Mouse (Mus musculus) layer of hippocampus, adult 18-20 months (tissue): ENCODE data around the gene Txndc11. TPM values are rescaled to one million over a fixed set of nuclear protein-coding genes. Genes with fewer than 3 reads are reported as not detected.

Source experiments
- DNase-seq, 2 experiments: peaks; one replicate each; pipeline ENCODE4 v3.0.0; 2022; ENCODE audit warnings: low spot score in 2 of 2
- total RNA-seq, 2 experiments: library from RNA; stranded (reverse); gene quantifications; 2 replicates each; pipeline ENCODE4 v1.2.3; 2021

The Txndc11 gene
- total RNA-seq, 2 experiments from 2014 or later, result 26.4 to 28.5 TPM

GRCm38 (mm10) chr16:11066029-11066832 lies 68.2 kb downstream of the Txndc11 start, which contains the start of gene Litaf:
Gene Litaf, minus strand, starts transcription at chr16:11066157.
- DNase-seq, result peak; percentile 96 to 97

DNA sequence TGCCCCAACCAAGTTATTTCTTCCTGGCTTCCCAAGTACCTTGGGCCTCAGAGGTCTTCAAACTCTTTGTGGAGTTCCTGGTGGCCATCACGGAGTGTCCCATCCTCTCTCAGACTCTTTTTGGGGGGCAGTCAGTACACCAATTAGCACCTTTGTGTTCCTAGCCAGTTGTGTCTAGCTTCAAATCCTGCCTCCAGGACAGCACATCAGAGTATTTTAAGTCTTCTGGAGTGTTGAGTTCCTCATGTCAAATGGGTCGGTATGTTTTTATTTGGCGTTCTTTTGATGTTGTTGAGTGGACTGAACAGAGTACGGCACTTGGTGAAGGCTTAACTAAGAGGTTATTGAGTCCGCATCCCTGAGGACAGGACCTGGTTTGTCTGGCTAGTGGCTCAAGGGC lies 69.0 kb downstream of the Txndc11 start:
- DNase-seq, result no peak

- DNase-seq, result no peak
Measured at GRCm38 (mm10) chr16:11064742-11065141, 69.7 kb downstream of the Txndc11 start.

GRCm38 (mm10) chr16:11064341-11064740 lies 70.1 kb downstream of the Txndc11 start:
- no peak for DNase-seq

- peak in 1 of 2 experiments; percentile 47 for DNase-seq
Measured at GRCm38 (mm10) chr16:11062794-11063721, 71.4 kb downstream of the Txndc11 start.

GRCm38 (mm10) chr16:11060645-11061044 lies 73.8 kb downstream of the Txndc11 start, which contains the start of gene Snn:
Gene Snn, plus strand, starts transcription at chr16:11060945.
- no peak for DNase-seq

GRCm38 (mm10) chr16:11055916-11056315 lies 78.5 kb downstream of the Txndc11 start:
- no peak for DNase-seq

DNA sequence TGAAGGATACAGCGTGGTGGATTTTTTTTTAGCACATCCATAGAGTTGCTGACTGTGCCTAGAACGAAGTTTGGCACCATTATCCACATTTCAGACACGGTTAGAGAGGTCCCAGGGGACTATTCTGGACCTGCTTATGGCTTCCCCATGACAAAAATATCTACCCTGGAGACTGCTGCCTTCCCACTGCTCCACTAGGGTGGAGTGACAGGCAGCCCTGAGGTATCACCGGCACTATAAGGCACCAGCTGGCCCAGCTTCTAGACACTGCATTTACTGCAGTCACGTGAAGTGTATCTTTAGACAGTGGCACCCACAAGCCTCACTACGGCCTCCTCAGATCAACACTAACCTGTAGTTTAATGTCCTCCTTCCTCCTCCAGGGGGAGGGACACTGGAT lies 79.6 kb downstream of the Txndc11 start:
- DNase-seq, result no peak

DNA sequence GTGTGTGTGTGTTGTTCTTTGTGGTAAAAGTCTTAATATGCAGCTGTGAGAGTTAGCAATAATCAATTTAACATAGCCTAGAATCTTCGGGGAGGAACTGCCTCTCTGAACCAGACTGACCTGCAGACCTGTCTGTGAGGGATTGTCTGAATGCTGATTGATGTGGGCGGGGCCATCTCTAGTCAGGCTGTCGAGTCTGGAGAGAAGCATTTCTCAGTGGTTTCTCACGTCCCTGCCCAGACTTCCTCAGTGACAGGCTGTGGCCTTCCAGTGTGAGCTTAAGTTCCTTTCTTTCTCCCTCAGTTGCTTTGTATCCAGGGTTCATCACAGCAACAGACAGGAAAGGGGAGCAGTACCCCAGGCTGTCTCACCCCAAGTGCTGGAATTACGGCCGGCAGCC lies 80.0 kb downstream of the Txndc11 start:
- no peak for DNase-seq

DNA sequence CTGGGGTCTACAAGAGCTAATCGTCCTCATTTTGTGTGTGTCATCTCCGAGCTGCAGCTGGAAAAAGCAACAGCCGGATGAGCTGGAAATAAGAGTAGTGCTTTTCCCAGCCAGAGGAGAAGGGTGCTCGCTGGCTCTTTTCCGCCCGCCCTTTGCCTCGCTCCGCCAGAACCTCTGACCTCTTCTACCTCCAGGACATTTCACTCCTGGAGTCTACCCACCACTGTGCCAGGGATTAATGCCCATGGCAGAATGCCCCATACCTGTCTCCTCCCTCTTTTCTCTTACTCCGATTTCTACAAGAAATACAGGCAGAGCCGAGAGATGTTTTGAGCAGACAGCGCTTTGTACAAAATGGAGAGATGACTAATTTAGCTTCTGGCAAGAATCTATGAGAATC lies 83.3 kb downstream of the Txndc11 start:
- DNase-seq, result no peak

DNA sequence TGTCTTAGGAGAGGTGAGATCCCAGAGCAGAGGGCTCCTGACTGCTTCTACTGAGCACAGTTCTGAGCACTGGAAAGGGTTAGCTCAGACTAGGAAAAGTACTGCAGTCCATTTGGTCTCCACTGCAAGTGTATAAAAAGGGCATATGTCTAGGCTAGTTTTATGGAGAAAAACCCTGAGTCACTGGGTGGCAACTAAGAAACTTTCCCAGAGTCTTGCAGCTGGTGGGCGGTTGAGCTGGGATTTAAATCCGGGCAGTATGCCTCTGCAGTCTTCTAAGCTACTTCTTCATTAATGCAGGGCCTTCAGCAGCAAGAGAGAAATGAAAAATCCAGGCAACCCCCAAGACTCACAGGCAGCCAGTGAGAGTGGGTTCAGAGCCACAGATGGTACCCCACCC lies 84.2 kb downstream of the Txndc11 start:
- no peak for DNase-seq

DNA sequence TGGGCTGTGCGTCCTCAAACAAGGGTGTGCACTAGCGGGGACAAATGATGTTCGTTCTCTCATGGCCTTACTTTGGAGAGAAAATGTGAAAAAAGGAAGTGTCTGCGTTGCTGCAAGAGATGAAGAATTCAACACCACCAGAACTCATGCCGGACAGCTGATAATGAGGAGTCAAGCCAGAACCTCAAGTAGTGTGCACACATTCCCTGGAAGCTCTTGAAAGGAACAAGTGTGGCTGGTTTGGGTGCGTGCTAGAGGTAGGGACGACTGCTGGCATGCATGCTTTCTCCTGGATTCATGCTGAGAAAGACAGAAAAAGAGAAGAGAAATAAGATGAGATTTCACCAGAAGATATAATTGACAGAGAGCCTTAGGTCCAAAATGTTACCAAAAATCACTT lies 87.3 kb downstream of the Txndc11 start:
- DNase-seq, result no peak

DNA sequence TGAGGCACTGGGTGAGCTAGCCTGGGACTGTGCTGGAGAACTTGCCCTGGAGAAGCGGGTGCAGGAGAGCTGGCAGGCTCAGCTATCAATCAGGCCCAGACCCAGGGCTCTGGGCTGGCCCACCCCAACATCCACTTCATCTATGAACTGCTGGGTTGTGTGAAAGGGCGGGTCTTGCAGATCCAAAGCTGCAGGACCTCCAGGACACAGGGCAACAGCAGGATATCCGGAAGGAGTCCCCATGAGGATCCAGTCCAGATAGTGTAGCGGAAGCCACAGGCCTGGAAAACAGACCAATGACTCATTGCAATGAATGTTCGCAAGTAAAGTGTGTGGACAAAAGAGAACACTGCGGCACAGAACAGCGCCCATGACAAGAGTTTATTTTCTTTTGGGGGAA lies 88.0 kb downstream of the Txndc11 start:
- DNase-seq, result no peak

DNA sequence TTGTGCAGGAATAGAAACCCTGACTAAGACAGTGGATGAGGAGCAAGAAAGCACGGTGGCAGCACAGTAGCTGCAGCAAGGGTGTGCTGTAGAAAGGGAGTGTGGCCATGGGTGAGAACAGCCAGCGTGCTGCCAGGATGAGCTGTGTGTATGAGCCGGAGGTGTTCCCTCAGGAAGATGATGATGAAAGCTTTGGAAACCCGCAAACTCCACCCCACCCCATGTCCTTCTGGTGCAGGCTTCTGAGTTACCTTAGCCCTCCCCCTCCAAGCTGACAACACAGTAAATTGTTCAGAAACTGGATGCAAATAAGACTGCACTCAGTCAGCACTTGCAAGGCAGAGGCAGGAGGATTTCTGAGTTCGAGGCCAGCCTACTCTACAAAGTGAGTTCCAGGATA lies 91.2 kb downstream of the Txndc11 start:
- no peak for DNase-seq

- no peak for DNase-seq
Measured at GRCm38 (mm10) chr16:11040603-11041002, 93.8 kb downstream of the Txndc11 start.

DNA sequence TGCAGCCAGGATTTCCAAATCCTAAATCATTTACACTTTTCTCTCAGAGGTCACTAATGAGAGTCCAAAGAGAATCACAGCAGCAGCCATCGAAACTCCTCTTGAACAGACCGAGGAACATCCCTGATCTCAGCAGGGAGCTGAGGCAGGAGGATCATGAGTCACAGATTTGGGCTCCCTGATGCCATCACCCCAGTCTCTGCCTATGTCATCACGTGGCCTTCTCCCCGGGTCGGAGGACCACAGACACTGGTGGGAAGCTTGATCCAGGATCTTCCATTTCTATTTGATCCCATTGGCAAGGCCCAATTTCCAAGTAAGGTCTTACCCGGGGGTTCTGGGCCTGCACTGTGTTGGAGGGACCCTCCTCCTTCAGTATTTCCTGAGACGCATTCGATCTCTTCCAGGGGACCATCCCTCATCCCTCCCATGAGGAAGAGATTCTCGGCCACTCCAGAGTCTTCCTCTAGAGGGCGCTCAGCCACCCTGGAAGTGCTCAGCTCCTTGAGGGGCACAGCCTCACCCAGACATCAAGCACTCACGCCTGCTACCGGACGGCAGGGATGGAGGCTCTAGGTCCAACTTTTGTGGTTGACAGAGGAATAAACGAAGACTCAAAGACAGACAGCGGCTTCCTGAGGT lies 98.5 kb downstream of the Txndc11 start:
- DNase-seq, result peak; percentile 32 to 68

GRCm38 (mm10) chr16:11035273-11035672 lies 99.2 kb downstream of the Txndc11 start:
- no peak for DNase-seq

DNA sequence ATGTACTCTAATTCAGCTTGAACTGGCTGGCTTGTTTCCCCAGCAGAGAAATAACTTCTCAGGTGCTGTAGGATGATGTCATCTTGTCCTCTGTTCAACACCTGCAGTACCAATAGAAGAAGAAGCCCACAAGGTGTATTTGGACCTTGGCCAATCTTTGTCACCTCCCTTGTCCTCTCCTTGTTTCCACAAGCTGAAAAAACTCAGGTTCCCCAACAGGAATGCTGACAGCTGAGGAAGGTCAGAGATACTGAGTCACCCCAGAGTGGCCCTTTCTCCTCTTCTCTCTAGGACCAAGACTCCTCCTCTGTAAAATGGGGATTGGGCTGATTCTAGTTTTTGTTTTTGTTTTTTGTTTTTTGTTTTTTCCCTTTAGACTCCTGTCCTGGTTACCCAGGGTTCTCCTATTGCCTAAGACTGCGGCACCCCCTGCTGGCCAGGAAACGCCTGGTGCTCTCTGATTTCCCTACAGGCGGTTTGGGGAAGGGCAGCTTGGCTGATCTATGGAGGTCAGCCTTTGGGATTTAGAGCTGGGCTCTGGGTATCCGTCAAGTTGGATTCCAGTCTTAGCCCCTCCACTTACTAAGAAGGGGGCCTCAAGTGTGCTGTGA lies 100.2 kb downstream of the Txndc11 start:
- peak; percentile 47 to 89 for DNase-seq

DNA sequence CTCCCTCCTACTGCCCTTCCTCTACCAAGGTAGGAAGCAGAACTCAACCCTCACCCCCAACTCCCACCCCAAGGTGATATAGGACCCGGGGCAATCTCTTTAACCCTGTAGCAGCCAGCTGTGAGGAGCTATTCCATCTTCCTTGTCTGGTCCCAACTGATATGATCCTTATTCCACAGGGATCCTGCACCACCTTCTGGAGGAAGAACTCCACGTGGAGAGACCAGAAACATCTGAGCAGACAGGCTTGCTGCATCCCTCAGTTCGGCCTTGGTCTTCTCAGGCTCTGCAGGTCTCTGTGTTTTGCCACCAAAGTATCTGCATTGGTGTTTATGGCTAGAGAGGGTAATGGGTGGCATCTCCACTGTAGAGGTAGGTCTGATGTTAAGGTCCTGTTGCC lies 103.1 kb downstream of the Txndc11 start:
- DNase-seq, result no peak

GRCm38 (mm10) chr16:11030844-11031243 lies 103.6 kb downstream of the Txndc11 start:
- no peak for DNase-seq

- no peak for DNase-seq
Measured at GRCm38 (mm10) chr16:11028206-11028605, 106.2 kb downstream of the Txndc11 start.
